Mouse (Mus musculus) G1E (cell line): ENCODE results near the gene 2310050C09Rik. TPM values are rescaled to one million over a fixed set of nuclear protein-coding genes. Genes with fewer than 3 reads are reported as not detected.

Source experiments
- ATAC-seq: 2 replicates; pipeline ENCODE4 v1.8.0; 2016; ENCODE audit warnings: mild to moderate bottlenecking; ENCODE audit not compliant: insufficient number of reproducible peaks, poor library complexity, low FRiP score, severe bottlenecking; ENCODE audit errors: extremely low read depth
- DNase-seq: peaks from one replicate; pipeline ENCODE4 v3.0.0; 2012; ENCODE audit warnings: low spot score
- H3K27me3 ChIP-seq: 2 replicates; pipeline ENCODE4 v1.6.1; 2012; ENCODE audit warnings: mild to moderate bottlenecking, low read length, inconsistent platforms; ENCODE audit not compliant: insufficient read depth
- H3K36me3 ChIP-seq: replicated peaks from 2 replicates; pipeline ENCODE3; 2012; ENCODE audit warnings: mild to moderate bottlenecking, inconsistent platforms
- H3K4me1 ChIP-seq: 2 replicates; pipeline ENCODE4 v1.6.1; 2012; ENCODE audit warnings: low read depth, low read length, inconsistent platforms, mixed read lengths; ENCODE audit not compliant: insufficient read depth
- H3K4me3 ChIP-seq: 2 replicates; pipeline ENCODE4 v1.5.1; 2012; ENCODE audit warnings: low read depth, mild to moderate bottlenecking, inconsistent platforms, low read length, moderate library complexity, mixed read lengths
- H3K9me3 ChIP-seq: replicated peaks from 2 replicates; pipeline ENCODE4 v1.6.1; 2012; ENCODE audit warnings: inconsistent platforms
- CTCF ChIP-seq: IDR thresholded peaks from 2 replicates; pipeline ENCODE4 v1.5.1; 2012; ENCODE audit warnings: low read depth, low read length, inconsistent platforms, mixed read lengths
- GATA1 ChIP-seq: IDR thresholded peaks from 2 replicates; pipeline ENCODE4 v1.6.1; 2012; ENCODE audit warnings: borderline replicate concordance, low read length, inconsistent platforms, mixed read lengths
- GATA2 ChIP-seq: IDR thresholded peaks from 2 replicates; pipeline ENCODE4 v1.6.1; 2012; ENCODE audit warnings: low read depth, low read length, inconsistent platforms, borderline replicate concordance
- POLR2AphosphoS5 ChIP-seq: IDR thresholded peaks from 2 replicates; pipeline ENCODE4 v1.6.1; 2012; ENCODE audit warnings: low read depth, low read length, inconsistent platforms; ENCODE audit not compliant: insufficient replicate concordance
- TAL1 ChIP-seq: conservative IDR thresholded peaks from 2 replicates; pipeline ENCODE4 v1.6.1; 2012; ENCODE audit warnings: low read depth, low read length, inconsistent platforms, mixed read lengths
- polyA plus RNA-seq: library from polyadenylated mRNA; stranded (reverse); fragments of >175 nt; gene quantifications from 2 replicates; pipeline ENCODE4 v1.2.3, GENCODE M21; 2012
- total RNA-seq, 2 experiments: library from RNA; stranded (forward) in 1 of 2; stranded (reverse) in 1 of 2; fragments of 200-1000 nt in 1 of 2; fragments of >200 nt in 1 of 2; fragmentation: Nextera tagmentation in 1 of 2; gene quantifications; 2 replicates each; pipeline ENCODE4 v1.2.3; 2014 to 2017

The 2310050C09Rik gene
- total RNA-seq (2014; fragmentation: Nextera tagmentation), result not detected in 2 replicates
- total RNA-seq (2017), result not detected in 2 replicates
- polyA plus RNA-seq, result not detected in 2 replicates

GRCm38 (mm10) chr3:92870116-92870515 lies at the start of gene 2310050C09Rik:
TSS of gene 2310050C09Rik (minus strand) at chr3:92870216.
- Histone ChIP-seq H3K36me3 (no peaks in the 10 kb centered on the region), H3K4me1 (no peaks in the 10 kb centered on the region), H3K27me3 (no peaks in the 10 kb centered on the region), H3K9me3 (peaks cover 7% of the 10 kb centered on the region), H3K4me3 (no peak within 1 kb of the TSS)
- ATAC-seq (no peak), DNase-seq (no peak)
- TF ChIP-seq CTCF, result no peak
- TF ChIP-seq POLR2AphosphoS5, result no peak
- no peak for TF ChIP-seq GATA1
- no peak for TF ChIP-seq GATA2
- TF ChIP-seq TAL1, result no peak

GRCm38 (mm10) chr3:92907571-92907970 lies 37.6 kb upstream of the 2310050C09Rik start:
- no peak for DNase-seq
- no peak for ATAC-seq
- Histone ChIP-seq H3K36me3 (no peaks in the 10 kb centered on the region), H3K27me3 (no peaks in the 10 kb centered on the region), H3K4me1 (no peaks in the 10 kb centered on the region), H3K9me3 (no peaks in the 10 kb centered on the region), H3K4me3 (no peak overlapping the region)
- no peak for TF ChIP-seq POLR2AphosphoS5
- TF ChIP-seq GATA2, result no peak
- TF ChIP-seq TAL1, result no peak
- no peak for TF ChIP-seq CTCF
- no peak for TF ChIP-seq GATA1

- no peak for TF ChIP-seq GATA1
- Histone ChIP-seq H3K36me3 (no peaks in the 10 kb centered on the region), H3K27me3 (no peaks in the 10 kb centered on the region), H3K9me3 (no peaks in the 10 kb centered on the region), H3K4me3 (no peak overlapping the region), H3K4me1 (no peaks in the 10 kb centered on the region)
- no peak for ATAC-seq
- no peak for DNase-seq
These were observed 35.2 kb upstream of the 2310050C09Rik start for GRCm38 (mm10) chr3:92905182-92905581.

GRCm38 (mm10) chr3:92903640-92904039 lies 33.6 kb upstream of the 2310050C09Rik start:
- TF ChIP-seq POLR2AphosphoS5 (no peak), GATA1 (no peak), GATA2 (no peak), TAL1 (no peak)
- Histone ChIP-seq H3K27me3 (no peaks in the 10 kb centered on the region), H3K4me1 (no peaks in the 10 kb centered on the region), H3K9me3 (no peaks in the 10 kb centered on the region), H3K4me3 (no peak overlapping the region), H3K36me3 (no peaks in the 10 kb centered on the region)
- no peak for DNase-seq
- no peak for ATAC-seq

GRCm38 (mm10) chr3:92902992-92903391 lies 33.0 kb upstream of the 2310050C09Rik start:
- TF ChIP-seq CTCF (no peak), GATA2 (no peak), TAL1 (no peak), GATA1 (no peak), POLR2AphosphoS5 (no peak)
- ATAC-seq, result no peak; the same call in 1 of the 2 replicates
- no peaks in the 10 kb centered on the region for H3K27me3 ChIP-seq
- H3K4me1 ChIP-seq, result no peaks in the 10 kb centered on the region
- H3K9me3 ChIP-seq, result no peaks in the 10 kb centered on the region
- no peaks in the 10 kb centered on the region for H3K36me3 ChIP-seq
- no peak overlapping the region for H3K4me3 ChIP-seq
- DNase-seq, result no peak

- DNase-seq (no peak), ATAC-seq (no peak)
- no peaks in the 10 kb centered on the region for H3K4me1 ChIP-seq
- H3K9me3 ChIP-seq, result peaks cover 2% of the 10 kb centered on the region; the same call in 1 of the 2 replicates
- H3K36me3 ChIP-seq, result no peaks in the 10 kb centered on the region
- H3K4me3 ChIP-seq, result no peak overlapping the region
- no peaks in the 10 kb centered on the region for H3K27me3 ChIP-seq
- TF ChIP-seq TAL1, result no peak
These were observed 24.5 kb upstream of the 2310050C09Rik start for GRCm38 (mm10) chr3:92894489-92894888.

- TF ChIP-seq TAL1, result no peak
- no peak for TF ChIP-seq CTCF
- no peak for TF ChIP-seq GATA1
- TF ChIP-seq POLR2AphosphoS5, result no peak
- no peak for TF ChIP-seq GATA2
- H3K4me1 ChIP-seq, result no peaks in the 10 kb centered on the region
- H3K36me3 ChIP-seq, result no peaks in the 10 kb centered on the region
- H3K27me3 ChIP-seq, result no peaks in the 10 kb centered on the region
- H3K4me3 ChIP-seq, result no peak overlapping the region
- H3K9me3 ChIP-seq, result peaks cover 2% of the 10 kb centered on the region; the same call in 1 of the 2 replicates
- ATAC-seq (no peak), DNase-seq (no peak)
These were observed 24.0 kb upstream of the 2310050C09Rik start for GRCm38 (mm10) chr3:92894063-92894462.
